Mouse (Mus musculus): ENCODE measurements at regions not wholly inside any gene's neighbourhood (a gene's known extent, or its start where the extent isn't known, plus 50 kb on each side); places are given as distances from the start of the nearest gene placed in this dataset.
"Not testable (repeated sequence)": the region's sequence is repeated elsewhere in the genome, so short reads cannot be mapped to it uniquely, and the experiment has no call there.

DNA sequence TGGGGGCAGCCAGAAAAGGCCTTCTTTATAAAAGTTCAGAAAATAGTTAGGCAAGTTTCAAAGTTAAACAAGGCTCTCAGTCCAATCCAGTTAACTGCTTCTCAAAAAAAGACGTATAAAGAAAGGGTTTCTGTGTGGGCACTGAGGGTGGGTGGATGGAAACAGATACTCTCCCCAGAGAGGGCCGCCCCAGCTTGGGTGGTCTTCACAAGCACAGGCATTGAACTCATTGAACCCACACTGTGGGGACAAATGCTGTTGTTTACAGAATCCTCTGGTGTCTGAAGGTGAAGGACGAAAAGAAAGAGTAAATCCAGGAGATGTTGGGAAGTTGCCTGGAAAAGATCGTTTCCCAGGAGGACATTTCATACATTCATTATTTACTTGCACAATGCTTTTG, 253.9 kb downstream of the Trib2 start:
- no peak for DNase-seq

DNA sequence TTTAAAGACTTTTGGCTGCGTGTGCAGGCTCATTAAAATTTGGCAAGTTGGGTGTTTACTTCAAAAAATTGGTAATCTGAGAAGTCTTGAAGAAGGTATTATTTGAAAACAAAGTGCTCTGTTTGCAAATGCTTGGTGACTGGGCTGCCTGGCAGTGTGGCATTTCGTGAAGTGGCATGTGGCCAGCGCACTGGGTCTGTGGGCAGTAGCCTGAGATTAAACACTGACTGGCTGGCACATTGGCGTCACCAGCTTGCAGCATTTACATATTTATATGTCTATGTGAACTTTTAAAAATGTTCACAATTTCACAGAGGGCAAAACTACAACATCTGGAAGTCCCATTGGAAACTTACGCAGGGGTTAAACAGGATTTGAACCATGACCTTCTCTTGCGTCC, 261.3 kb downstream of the Trib2 start:
- no peak for DNase-seq

DNA sequence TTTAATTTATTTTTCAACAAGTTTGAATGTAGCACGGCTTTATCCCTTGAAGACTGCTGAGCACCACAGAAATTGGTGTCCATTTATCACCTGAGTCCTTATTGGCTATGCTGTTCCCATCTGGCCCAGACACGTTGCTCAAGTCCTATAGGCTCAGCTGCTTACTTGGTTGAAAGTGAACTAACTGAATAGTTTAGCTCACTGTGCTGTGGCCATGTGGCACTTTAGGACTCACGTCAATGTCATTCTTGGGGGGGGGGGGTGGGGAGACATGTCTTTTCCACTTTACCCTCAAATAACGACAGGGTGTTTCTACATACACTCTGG, 263.1 kb downstream of the Trib2 start:
- DNase-seq = no peak

DNA sequence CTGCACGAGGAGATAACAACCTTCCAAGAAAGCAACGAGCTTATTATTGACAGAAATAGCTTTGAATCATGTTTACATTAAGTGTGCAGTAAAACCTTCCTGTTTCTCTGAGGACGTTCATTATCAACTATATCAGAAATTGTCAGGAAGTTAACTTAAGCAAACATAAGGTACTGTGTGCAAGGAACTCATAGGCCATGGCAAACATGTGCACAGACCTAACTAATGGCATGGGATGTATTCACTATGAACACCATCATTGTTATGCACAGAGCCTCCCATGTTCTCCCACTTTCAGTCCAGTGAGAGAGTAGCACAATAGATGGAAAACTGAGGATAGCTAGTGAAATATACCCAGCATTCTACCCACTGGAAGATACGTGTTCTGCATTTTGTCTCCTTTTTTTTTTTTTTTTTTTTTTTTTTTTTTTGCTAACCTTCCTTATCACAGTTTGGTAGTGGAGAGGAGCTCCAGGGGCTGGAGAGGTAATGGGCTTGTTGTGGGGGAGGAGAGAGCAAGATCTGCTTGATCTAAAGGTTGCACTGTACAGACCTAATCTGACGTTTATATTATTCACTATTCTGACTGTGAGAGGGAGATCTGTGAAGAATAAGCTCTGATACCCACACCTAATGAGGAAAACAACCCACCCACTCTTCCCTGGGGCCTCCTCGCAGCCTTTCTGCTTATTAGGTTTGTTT, 263.6 kb downstream of the Trib2 start:
- no peak for DNase-seq

GRCm38 (mm10) chr12:15552210-15552609, 264.5 kb downstream of the Trib2 start:
- DNase-seq = no peak

- DNase-seq = no peak
Observed at GRCm38 (mm10) chr12:15551281-15551900, 265.3 kb downstream of the Trib2 start.

- peak in 1 of 2 experiments; percentile 1 for DNase-seq
Observed at GRCm38 (mm10) chr12:15544351-15544750, 272.4 kb downstream of the Trib2 start.

DNA sequence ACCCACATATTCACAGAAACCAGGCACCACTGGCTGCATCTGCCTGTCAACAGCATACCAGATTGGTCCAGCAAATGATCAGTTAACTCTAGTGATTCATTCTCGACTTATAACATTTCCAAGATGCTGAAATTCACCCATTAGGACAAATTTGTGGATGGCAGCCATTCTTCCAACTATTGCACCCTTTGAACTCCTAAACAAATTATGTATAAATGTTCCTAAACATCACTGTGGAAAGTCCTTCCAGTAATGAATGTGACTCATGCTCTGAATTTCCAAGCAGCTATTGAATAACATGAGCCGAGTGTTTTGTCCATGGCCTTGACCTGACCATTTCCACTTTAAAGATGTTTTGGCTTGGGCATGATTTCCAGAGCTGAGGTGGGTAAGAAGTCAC, 274.2 kb downstream of the Trib2 start:
- no peak for DNase-seq

- no peak for DNase-seq
Observed at GRCm38 (mm10) chr12:15536852-15537368, 279.8 kb downstream of the Trib2 start.

DNA sequence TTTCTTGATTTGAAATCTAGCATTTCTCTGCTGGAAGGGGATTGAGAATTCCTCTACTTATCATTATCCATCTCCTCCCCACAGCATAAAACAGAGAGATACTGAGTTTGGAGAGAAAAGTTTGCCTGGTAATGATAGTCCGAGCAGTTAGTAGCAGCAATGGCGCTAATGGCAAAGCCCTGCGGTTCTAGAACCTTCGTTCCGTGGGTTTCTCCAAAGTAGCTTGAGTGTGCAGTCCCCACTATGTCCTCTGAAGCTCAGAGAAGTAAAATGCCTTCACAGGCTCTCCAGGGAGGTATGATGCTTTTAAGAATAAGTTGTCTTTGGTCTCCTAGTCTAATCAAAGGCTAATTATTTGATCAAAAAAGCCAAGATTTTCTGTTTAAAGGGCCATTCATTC, 280.5 kb downstream of the Trib2 start:
- DNase-seq = no peak

DNA sequence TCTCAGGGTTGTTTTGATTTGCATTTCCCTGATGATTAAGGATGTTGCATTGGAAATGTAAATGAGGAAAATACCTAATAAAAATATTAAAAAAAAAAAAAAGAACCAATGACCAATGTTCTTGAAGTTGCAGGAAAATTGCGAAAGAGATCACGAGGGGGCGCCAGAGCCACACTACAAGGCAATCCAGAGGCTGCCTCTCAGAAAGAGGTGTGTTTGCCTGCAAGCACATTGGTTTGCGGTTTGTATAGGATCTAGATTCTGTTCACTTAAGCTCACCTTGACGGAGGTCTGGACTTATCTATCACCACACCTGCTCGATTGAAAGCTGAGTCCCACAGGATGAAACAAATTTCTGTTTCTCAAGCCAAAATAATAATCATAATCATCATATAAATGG, 280.9 kb downstream of the Trib2 start:
- DNase-seq = peak; percentile 53 to 87

DNA sequence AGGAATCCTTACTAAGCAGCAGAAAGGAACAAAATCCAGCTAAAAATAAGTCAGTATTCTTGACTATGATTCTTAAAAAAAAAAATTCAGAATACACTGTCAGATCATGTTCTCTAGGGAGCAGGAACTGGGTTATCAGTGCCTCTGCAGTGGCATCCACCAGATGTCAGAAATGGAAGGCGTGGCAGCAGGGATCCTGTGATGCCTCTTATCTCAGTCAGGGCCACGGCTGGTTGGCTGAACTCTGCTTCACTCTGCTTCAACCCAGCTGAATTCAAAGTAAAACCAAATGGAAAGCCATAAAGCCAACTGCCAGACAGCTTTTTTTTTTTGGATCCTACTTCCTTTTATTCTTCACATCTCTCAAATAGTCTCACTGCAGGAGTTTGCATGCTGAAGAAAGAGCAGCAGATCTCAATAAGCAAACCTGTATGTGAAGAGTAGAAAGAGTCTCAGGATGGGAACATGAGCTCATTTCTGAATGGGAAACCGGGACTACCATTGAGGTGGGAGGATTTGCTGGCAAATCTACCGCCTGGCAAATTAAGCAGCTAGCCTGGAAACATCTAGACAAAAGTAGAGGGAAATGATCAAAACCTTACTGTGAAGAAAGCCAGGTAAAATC, 295.8 kb downstream of the Trib2 start:
- DNase-seq = no peak

- DNase-seq = no peak
Observed at GRCm38 (mm10) chr12:15511994-15512393, 304.7 kb downstream of the Trib2 start.

GRCm38 (mm10) chr12:15507576-15507975, 309.1 kb downstream of the Trib2 start:
- peak in 1 of 2 experiments; percentile 2 for DNase-seq

DNA sequence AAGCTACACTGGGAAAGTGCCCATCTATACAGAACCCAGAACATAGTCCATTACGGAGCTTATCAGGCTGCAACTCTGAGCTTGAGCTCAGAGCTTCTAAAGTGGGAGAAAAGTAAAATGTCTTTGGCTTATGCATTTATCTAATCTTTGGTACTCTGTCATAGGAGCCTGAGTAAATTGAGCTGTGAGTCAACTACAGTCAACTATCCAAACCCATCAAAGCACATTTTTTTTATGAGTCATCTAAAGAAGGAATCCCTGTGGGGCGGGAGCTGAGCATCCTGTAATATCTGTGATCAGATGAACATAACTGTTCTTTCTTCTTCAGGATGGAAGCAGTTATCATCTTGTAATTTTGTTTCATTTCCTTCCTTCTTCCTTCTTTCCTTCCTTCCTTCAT, 323.1 kb downstream of the Trib2 start:
- DNase-seq = no peak

GRCm38 (mm10) chr12:15472741-15473140, 344.0 kb downstream of the Trib2 start:
- no peak for DNase-seq

DNA sequence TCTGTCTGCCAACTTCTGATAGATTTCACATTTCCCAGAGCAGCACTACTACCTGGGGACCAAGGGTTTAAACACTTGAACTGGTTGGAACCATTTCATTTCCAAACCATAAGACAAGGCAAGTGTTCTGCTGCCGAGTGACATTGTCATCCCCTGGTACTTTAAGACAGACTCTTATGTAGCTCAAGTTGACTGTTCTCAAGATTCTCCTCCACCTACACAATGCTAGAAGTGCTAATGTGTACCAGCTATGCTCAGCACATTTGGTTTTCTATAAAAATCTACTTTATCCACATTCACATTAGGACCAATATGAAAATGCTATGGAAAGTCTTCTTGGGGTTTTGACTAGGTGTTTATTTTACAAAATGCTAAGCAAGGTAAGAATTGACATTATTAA, 357.3 kb downstream of the Trib2 start:
- DNase-seq = no peak

DNA sequence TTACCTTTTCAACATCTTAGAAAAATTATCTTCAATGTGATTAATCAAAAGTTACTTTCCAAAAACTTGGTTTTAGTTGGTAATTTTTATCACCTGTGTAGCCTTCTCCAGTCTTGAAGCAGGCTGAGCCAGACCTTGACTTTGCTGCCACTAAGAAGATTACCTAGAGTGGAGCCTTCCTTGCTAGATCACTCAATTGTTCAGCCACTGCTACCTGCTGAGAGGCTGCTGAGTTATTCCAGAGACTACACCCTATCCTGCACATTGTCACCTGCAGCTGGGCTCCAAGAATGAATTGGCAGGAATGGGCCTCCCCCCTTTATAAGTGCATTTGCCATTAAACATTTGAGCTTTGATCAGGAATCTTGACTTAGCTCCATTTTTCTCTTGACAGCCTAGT, 360.4 kb downstream of the Trib2 start:
- not testable (repeated sequence) for DNase-seq

DNA sequence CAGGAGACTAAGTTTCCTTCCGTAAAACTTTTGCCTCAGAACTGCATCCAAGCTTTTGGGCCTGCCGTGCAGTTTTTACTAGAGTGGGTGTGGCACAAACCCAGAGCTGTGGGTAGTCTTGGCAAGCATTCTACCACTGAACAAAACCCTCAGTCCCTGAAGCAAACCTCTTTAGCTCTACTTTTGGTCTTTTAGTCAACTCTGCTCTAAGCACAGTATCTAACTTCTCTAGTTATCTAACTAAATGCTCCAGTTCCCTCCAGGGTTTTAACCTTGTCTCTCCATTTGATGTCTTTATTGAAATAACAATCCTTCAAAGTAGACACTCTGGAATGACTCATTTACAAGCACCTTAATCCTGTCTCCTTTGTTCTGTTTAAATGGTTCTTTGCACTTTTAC, 361.0 kb downstream of the Trib2 start:
- DNase-seq = no peak

DNA sequence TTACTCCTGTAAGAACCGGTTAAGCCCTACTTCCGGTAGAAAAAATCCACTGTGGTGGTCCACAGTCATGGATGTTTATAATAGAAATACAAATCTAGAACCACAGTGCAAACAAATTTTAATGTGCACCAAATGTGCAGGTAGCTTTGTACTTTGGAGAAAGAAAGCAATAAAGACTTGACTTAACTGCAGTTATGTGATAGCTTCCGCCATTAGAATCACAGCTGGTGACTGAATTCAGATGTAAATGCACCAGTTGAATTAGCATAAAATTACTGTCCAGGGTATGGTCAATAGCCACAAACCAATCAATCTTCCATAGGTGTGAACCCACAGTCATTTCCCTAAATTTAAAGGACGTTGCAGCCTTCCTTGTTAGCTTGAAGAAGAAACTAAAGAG, 367.2 kb downstream of the Trib2 start:
- no peak for DNase-seq

GRCm38 (mm10) chr12:15416180-15416766, 400.4 kb downstream of the Trib2 start:
- no peak for DNase-seq

- no peak for DNase-seq
Observed at GRCm38 (mm10) chr12:15410419-15410818, 406.3 kb downstream of the Trib2 start.

DNA sequence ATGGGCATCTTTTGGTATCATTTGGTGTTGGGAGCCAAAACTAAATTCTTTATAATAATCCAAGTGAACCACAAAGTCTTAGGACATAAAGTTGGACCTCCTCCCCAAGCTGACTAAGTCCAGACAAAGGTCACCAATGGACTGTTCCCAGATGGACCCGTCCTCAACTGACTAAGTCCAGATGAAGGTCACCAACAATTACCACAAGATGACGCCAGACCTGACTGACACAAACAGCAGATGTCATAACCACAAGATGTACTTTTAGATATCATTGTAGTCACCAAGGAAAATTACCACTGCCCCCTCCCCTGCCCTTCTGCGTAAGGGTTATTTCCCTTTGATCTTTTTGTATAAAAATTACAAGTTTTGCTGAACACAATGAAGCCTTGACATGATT, 409.1 kb downstream of the Trib2 start:
- not testable (repeated sequence) for DNase-seq

- no peak for DNase-seq
Observed at GRCm38 (mm10) chr12:15392641-15393040, 424.1 kb downstream of the Trib2 start.

Data from kidney, adult 8-10 months (tissue).